Mouse (Mus musculus): ENCODE results near the gene Klc1. TPM values are rescaled to one million over a fixed set of nuclear protein-coding genes. Genes with fewer than 3 reads are reported as not detected.
"Not testable (repeated sequence)": the region's sequence is repeated elsewhere in the genome, so short reads cannot be mapped to it uniquely, and the experiment has no call there.

Klc1 gene
- polyA plus RNA-seq (2015; fragmentation: Nextera tagmentation; extraction: Ambion mirVana): 593 and 603 TPM in 2 replicates

GRCm38 (mm10) chr12:111758381-111759175 is at the start of gene Klc1:
Gene Klc1, plus strand, starts transcription at chr12:111758849.
- peak; percentile 88 for ATAC-seq (ENCODE audit: low read depth)
- peak within 1 kb of the TSS; percentile 99 for H3K9ac ChIP-seq
- peaks cover 11% of the 10 kb centered on the region; the same call in 1 of the 2 replicates for H3K36me3 ChIP-seq
- H3K27me3 ChIP-seq: no peaks in the 10 kb centered on the region
- peak within 1 kb of the TSS; percentile 96 for H3K4me3 ChIP-seq
- H3K27ac ChIP-seq (replicated peaks): peak within 1 kb of the TSS; percentile 98
- H3K4me2 ChIP-seq: peak within 1 kb of the TSS; percentile 98
- H3K9me3 ChIP-seq: no peaks in the 10 kb centered on the region
- peaks cover 53% of the 10 kb centered on the region for H3K4me1 ChIP-seq (replicated peaks)
- under 1% methylated on average over 80 of the region's 85 CpGs for WGBS

- WGBS: 93% methylated on average over 10 of the region's 10 CpGs
- ATAC-seq (ENCODE audit: low read depth): no peak
- H3K36me3 ChIP-seq: peaks cover 42% of the 10 kb centered on the region
- H3K9ac ChIP-seq: no peak overlapping the region
- H3K27ac ChIP-seq (replicated peaks): no peak overlapping the region
- H3K4me3 ChIP-seq: no peak overlapping the region
- H3K4me1 ChIP-seq (replicated peaks): peaks cover 32% of the 10 kb centered on the region
- H3K27me3 ChIP-seq: no peaks in the 10 kb centered on the region
- no peak overlapping the region for H3K4me2 ChIP-seq
- no peaks in the 10 kb centered on the region for H3K9me3 ChIP-seq
Observed at GRCm38 (mm10) chr12:111710091-111710490, 48.6 kb upstream of the Klc1 start.

GRCm38 (mm10) chr12:111712476-111712875 is 46.2 kb upstream of the Klc1 start:
- peak overlapping the region; percentile 80 for H3K27ac ChIP-seq (replicated peaks)
- H3K4me2 ChIP-seq: peak overlapping the region; percentile 91
- H3K9me3 ChIP-seq: no peaks in the 10 kb centered on the region
- ATAC-seq (ENCODE audit: low read depth): peak; percentile 57; the same call in 1 of the 2 replicates
- WGBS: under 1% methylated on average over 33 of the region's 33 CpGs
- H3K4me3 ChIP-seq: peak overlapping the region; percentile 99
- H3K9ac ChIP-seq: peak overlapping the region; percentile 98
- H3K4me1 ChIP-seq (replicated peaks): peaks cover 30% of the 10 kb centered on the region
- no peaks in the 10 kb centered on the region for H3K27me3 ChIP-seq
- H3K36me3 ChIP-seq: peaks cover 54% of the 10 kb centered on the region

- Histone ChIP-seq H3K4me1 (replicated peaks) (peaks cover 31% of the 10 kb centered on the region), H3K9ac (peak within 1 kb of the TSS; percentile 98), H3K36me3 (peaks cover 47% of the 10 kb centered on the region), H3K4me2 (peak within 1 kb of the TSS; percentile 91), H3K27ac (replicated peaks) (peak within 1 kb of the TSS; percentile 80), H3K27me3 (no peaks in the 10 kb centered on the region), H3K4me3 (peak within 1 kb of the TSS; percentile 99), H3K9me3 (no peaks in the 10 kb centered on the region)
- ATAC-seq (ENCODE audit: low read depth): peak; percentile 96
- WGBS: 1% methylated on average over 83 of the region's 86 CpGs
Observed at GRCm38 (mm10) chr12:111713004-111713651, 45.5 kb upstream of the Klc1 start, which contains the start of the genes Bag5 and Apopt1. Gene Bag5, minus strand, starts transcription at chr12:111713257. Gene Apopt1, plus strand, starts transcription at chr12:111713261.

- H3K27ac ChIP-seq (replicated peaks): not testable (repeated sequence)
Observed at GRCm38 (mm10) chr12:111713880-111714279, 44.8 kb upstream of the Klc1 start.

GRCm38 (mm10) chr12:111716505-111716904 is 42.1 kb upstream of the Klc1 start:
- Histone ChIP-seq H3K27me3 (no peaks in the 10 kb centered on the region), H3K27ac (replicated peaks) (no peak overlapping the region), H3K4me2 (no peak overlapping the region), H3K4me1 (replicated peaks) (peaks cover 39% of the 10 kb centered on the region), H3K9me3 (no peaks in the 10 kb centered on the region), H3K9ac (no peak overlapping the region), H3K4me3 (no peak overlapping the region), H3K36me3 (peaks cover 16% of the 10 kb centered on the region)
- no peak for ATAC-seq (ENCODE audit: low read depth)
- 94% methylated on average over 7 of the region's 7 CpGs for WGBS

More at GRCm38 (mm10) chr12:111713880-111714279, 44.8 kb upstream of the Klc1 start:
- Histone ChIP-seq H3K9ac (0 out of 2 replicates have a peak overlapping the region, but pooled peaks have one; percentile 98), H3K4me3 (peak overlapping the region; percentile 99), H3K4me1 (replicated peaks) (peaks cover 39% of the 10 kb centered on the region), H3K4me2 (peak overlapping the region; percentile 91), H3K36me3 (peaks cover 42% of the 10 kb centered on the region)
- not testable (repeated sequence) for ATAC-seq (ENCODE audit: low read depth); H3K9me3 ChIP-seq; H3K27me3 ChIP-seq
- WGBS: 81% methylated on average over 6 of the region's 6 CpGs

GRCm38 (mm10) chr12:111718656-111719055 is 40.0 kb upstream of the Klc1 start:
- peaks cover 23% of the 10 kb centered on the region for H3K36me3 ChIP-seq
- peaks cover 29% of the 10 kb centered on the region for H3K4me1 ChIP-seq (replicated peaks)
- H3K4me3 ChIP-seq: no peak overlapping the region
- H3K9me3 ChIP-seq: no peaks in the 10 kb centered on the region
- ATAC-seq (ENCODE audit: low read depth): no peak
- peak overlapping the region; percentile 43; the same call in 1 of the 2 replicates for H3K9ac ChIP-seq
- H3K4me2 ChIP-seq: peak overlapping the region; percentile 1; the same call in 1 of the 2 replicates
- H3K27me3 ChIP-seq: no peaks in the 10 kb centered on the region
- H3K27ac ChIP-seq (replicated peaks): peak overlapping the region; percentile 70
- WGBS: 38% methylated on average over 8 of the region's 8 CpGs

GRCm38 (mm10) chr12:111720222-111720621 is 38.4 kb upstream of the Klc1 start:
- no peaks in the 10 kb centered on the region for H3K9me3 ChIP-seq
- no peak overlapping the region for H3K4me3 ChIP-seq
- H3K36me3 ChIP-seq: peaks cover 32% of the 10 kb centered on the region
- no peak overlapping the region for H3K9ac ChIP-seq
- H3K4me2 ChIP-seq: no peak overlapping the region
- H3K4me1 ChIP-seq (replicated peaks): peaks cover 14% of the 10 kb centered on the region
- no peaks in the 10 kb centered on the region for H3K27me3 ChIP-seq
- no peak for ATAC-seq (ENCODE audit: low read depth)
- WGBS: 84% methylated on average over 4 of the region's 4 CpGs
- no peak overlapping the region for H3K27ac ChIP-seq (replicated peaks)

- Histone ChIP-seq H3K4me2 (no peak overlapping the region), H3K4me3 (no peak overlapping the region), H3K27ac (replicated peaks) (no peak overlapping the region), H3K9me3 (no peaks in the 10 kb centered on the region), H3K27me3 (no peaks in the 10 kb centered on the region), H3K4me1 (replicated peaks) (peaks cover 14% of the 10 kb centered on the region), H3K9ac (no peak overlapping the region), H3K36me3 (peaks cover 41% of the 10 kb centered on the region)
- ATAC-seq (ENCODE audit: low read depth): no peak
- 78% methylated on average over 9 of the region's 9 CpGs for WGBS
Observed at GRCm38 (mm10) chr12:111722654-111723053, 36.0 kb upstream of the Klc1 start.

- Histone ChIP-seq H3K4me3 (no peak overlapping the region), H3K27me3 (no peaks in the 10 kb centered on the region), H3K9me3 (no peaks in the 10 kb centered on the region), H3K4me2 (no peak overlapping the region), H3K27ac (replicated peaks) (peak overlapping the region; percentile 52), H3K4me1 (replicated peaks) (no peaks in the 10 kb centered on the region), H3K9ac (0 out of 2 replicates have a peak overlapping the region, but pooled peaks have one; percentile 5), H3K36me3 (peaks cover 48% of the 10 kb centered on the region)
- no peak; the same call in 1 of the 2 replicates for ATAC-seq (ENCODE audit: low read depth)
- 56% methylated on average over 6 of the region's 6 CpGs for WGBS
Observed at GRCm38 (mm10) chr12:111724638-111725337, 33.9 kb upstream of the Klc1 start.

GRCm38 (mm10) chr12:111725338-111726121 is 33.1 kb upstream of the Klc1 start:
- ATAC-seq (ENCODE audit: low read depth): no peak
- Histone ChIP-seq H3K4me3 (no peak overlapping the region), H3K4me2 (no peak overlapping the region), H3K4me1 (replicated peaks) (no peaks in the 10 kb centered on the region), H3K27ac (replicated peaks) (peak overlapping the region; percentile 52), H3K9me3 (no peaks in the 10 kb centered on the region), H3K27me3 (no peaks in the 10 kb centered on the region), H3K36me3 (peaks cover 51% of the 10 kb centered on the region), H3K9ac (peak overlapping the region; percentile 8; the same call in 1 of the 2 replicates)
- 72% methylated on average over 12 of the region's 12 CpGs for WGBS
